Mouse (Mus musculus): ENCODE data around the gene Tmem182. TPM values are rescaled to one million over a fixed set of nuclear protein-coding genes. Genes with fewer than 3 reads are reported as not detected.

The Tmem182 gene
- total and polyA plus RNA-seq, 2 experiments from 2014 or later, result 0.05 to 0.21 TPM

- Histone ChIP-seq H3K36me3 (ENCODE audit: insufficient read depth, low read length) (no peaks in the 10 kb centered on the region), H3K4me1 (ENCODE audit: insufficient read depth, low read length) (no peaks in the 10 kb centered on the region), H3K9me3 (ENCODE audit: low read length) (no peaks in the 10 kb centered on the region), H3K4me3 (ENCODE audit: low read depth, low read length) (no peak overlapping the region), H3K9ac (replicated peaks; ENCODE audit: low read length, poor library complexity, severe bottlenecking) (no peak overlapping the region), H3K27me3 (ENCODE audit: insufficient read depth, low read length) (no peaks in the 10 kb centered on the region), H3K27ac (ENCODE audit: low read depth, low read length) (no peak overlapping the region), H3K4me2 (ENCODE audit: low read depth, low read length, poor library complexity, severe bottlenecking) (no peak overlapping the region)
- ATAC-seq (ENCODE audit: low FRiP score) (no peak), DNase-seq (ENCODE audit: low spot score) (no peak)
- WGBS, result 87% methylated on average over 12 of the region's 12 CpGs
- TF ChIP-seq CTCF (IDR thresholded peaks at IDR 0.05), result no peak
Measured at GRCm38 (mm10) chr1:40804118-40804517, 1.3 kb upstream of the Tmem182 start.

GRCm38 (mm10) chr1:40805891-40806290 lies 490 bp downstream of the Tmem182 start:
- Histone ChIP-seq H3K9ac (replicated peaks; ENCODE audit: low read length, poor library complexity, severe bottlenecking) (no peak overlapping the region), H3K27me3 (ENCODE audit: insufficient read depth, low read length) (no peaks in the 10 kb centered on the region), H3K9me3 (ENCODE audit: low read length) (no peaks in the 10 kb centered on the region), H3K27ac (ENCODE audit: low read depth, low read length) (no peak overlapping the region), H3K36me3 (ENCODE audit: insufficient read depth, low read length) (no peaks in the 10 kb centered on the region), H3K4me2 (ENCODE audit: low read depth, low read length, poor library complexity, severe bottlenecking) (no peak overlapping the region), H3K4me1 (ENCODE audit: insufficient read depth, low read length) (no peaks in the 10 kb centered on the region), H3K4me3 (ENCODE audit: low read depth, low read length) (no peak overlapping the region)
- DNase-seq (ENCODE audit: low spot score) (no peak), ATAC-seq (ENCODE audit: low FRiP score) (no peak)
- no peak for TF ChIP-seq CTCF (IDR thresholded peaks at IDR 0.05)
- 91% methylated on average over 11 of the region's 11 CpGs for WGBS

GRCm38 (mm10) chr1:40808643-40809042 lies 3.2 kb downstream of the Tmem182 start:
- Histone ChIP-seq H3K4me3 (ENCODE audit: low read depth, low read length) (no peak overlapping the region), H3K4me1 (ENCODE audit: insufficient read depth, low read length) (no peaks in the 10 kb centered on the region), H3K9ac (replicated peaks; ENCODE audit: low read length, poor library complexity, severe bottlenecking) (no peak overlapping the region), H3K27me3 (ENCODE audit: insufficient read depth, low read length) (no peaks in the 10 kb centered on the region), H3K9me3 (ENCODE audit: low read length) (no peaks in the 10 kb centered on the region), H3K36me3 (ENCODE audit: insufficient read depth, low read length) (no peaks in the 10 kb centered on the region), H3K4me2 (ENCODE audit: low read depth, low read length, poor library complexity, severe bottlenecking) (no peak overlapping the region), H3K27ac (ENCODE audit: low read depth, low read length) (no peak overlapping the region)
- 90% methylated on average over 3 of the region's 3 CpGs for WGBS
- TF ChIP-seq CTCF (IDR thresholded peaks at IDR 0.05), result no peak
- DNase-seq (ENCODE audit: low spot score) (no peak), ATAC-seq (ENCODE audit: low FRiP score) (no peak)

- Histone ChIP-seq H3K9me3 (ENCODE audit: low read length) (no peaks in the 10 kb centered on the region), H3K9ac (replicated peaks; ENCODE audit: low read length, poor library complexity, severe bottlenecking) (no peak overlapping the region), H3K4me2 (ENCODE audit: low read depth, low read length, poor library complexity, severe bottlenecking) (no peak overlapping the region), H3K4me1 (ENCODE audit: insufficient read depth, low read length) (no peaks in the 10 kb centered on the region), H3K36me3 (ENCODE audit: insufficient read depth, low read length) (no peaks in the 10 kb centered on the region), H3K27ac (ENCODE audit: low read depth, low read length) (no peak overlapping the region), H3K27me3 (ENCODE audit: insufficient read depth, low read length) (no peaks in the 10 kb centered on the region), H3K4me3 (ENCODE audit: low read depth, low read length) (no peak overlapping the region)
- DNase-seq (ENCODE audit: low spot score) (no peak), ATAC-seq (ENCODE audit: low FRiP score) (no peak)
- WGBS, result 75% methylated on average over 16 of the region's 16 CpGs
- TF ChIP-seq CTCF (IDR thresholded peaks at IDR 0.05), result no peak
Measured at GRCm38 (mm10) chr1:40815071-40815845, 9.9 kb downstream of the Tmem182 start.

GRCm38 (mm10) chr1:40824517-40824916 lies 19.1 kb downstream of the Tmem182 start:
- Histone ChIP-seq H3K4me3 (ENCODE audit: low read depth, low read length) (no peak overlapping the region), H3K9ac (replicated peaks; ENCODE audit: low read length, poor library complexity, severe bottlenecking) (no peak overlapping the region), H3K27ac (ENCODE audit: low read depth, low read length) (no peak overlapping the region), H3K27me3 (ENCODE audit: insufficient read depth, low read length) (no peaks in the 10 kb centered on the region), H3K4me1 (ENCODE audit: insufficient read depth, low read length) (no peaks in the 10 kb centered on the region; the same call in 1 of the 2 replicates), H3K36me3 (ENCODE audit: insufficient read depth, low read length) (no peaks in the 10 kb centered on the region), H3K9me3 (ENCODE audit: low read length) (no peaks in the 10 kb centered on the region), H3K4me2 (ENCODE audit: low read depth, low read length, poor library complexity, severe bottlenecking) (no peak overlapping the region)
- DNase-seq (ENCODE audit: low spot score) (peak; percentile 44), ATAC-seq (ENCODE audit: low FRiP score) (no peak)
- no peak for TF ChIP-seq CTCF (IDR thresholded peaks at IDR 0.05)
- 73% methylated on average over 4 of the region's 4 CpGs for WGBS

- no peak overlapping the region for H3K9ac ChIP-seq (replicated peaks; ENCODE audit: low read length, poor library complexity, severe bottlenecking)
- TF ChIP-seq CTCF (IDR thresholded peaks at IDR 0.05), result no peak
- 72% methylated on average over 8 of the region's 8 CpGs for WGBS
- H3K4me3 ChIP-seq (ENCODE audit: low read depth, low read length), result no peak overlapping the region
- H3K4me2 ChIP-seq (ENCODE audit: low read depth, low read length, poor library complexity, severe bottlenecking), result no peak overlapping the region
- no peak overlapping the region for H3K27ac ChIP-seq (ENCODE audit: low read depth, low read length)
- DNase-seq (ENCODE audit: low spot score) (no peak), ATAC-seq (ENCODE audit: low FRiP score) (no peak)
- H3K36me3 ChIP-seq (ENCODE audit: insufficient read depth, low read length), result no peaks in the 10 kb centered on the region
- no peaks in the 10 kb centered on the region; the same call in 1 of the 2 replicates for H3K4me1 ChIP-seq (ENCODE audit: insufficient read depth, low read length)
- no peaks in the 10 kb centered on the region for H3K27me3 ChIP-seq (ENCODE audit: insufficient read depth, low read length)
- no peaks in the 10 kb centered on the region for H3K9me3 ChIP-seq (ENCODE audit: low read length)
Measured at GRCm38 (mm10) chr1:40824936-40825335, 19.5 kb downstream of the Tmem182 start.
